Mouse (Mus musculus) CH12F3 (cell line): ENCODE results near the gene Hspa4.
"Not testable (repeated sequence)": the region's sequence is repeated elsewhere in the genome, so short reads cannot be mapped to it uniquely, and the experiment has no call there.

Experiments
- in situ Hi-C: fragments of 300-500 bp; cut with MboI; formaldehyde crosslinking; loops from 2 replicates; pipeline ENCODE4 v1.14.3; 2020; ENCODE audit warnings: low sequenced_read_pairs

Gene Hspa4

DNA sequence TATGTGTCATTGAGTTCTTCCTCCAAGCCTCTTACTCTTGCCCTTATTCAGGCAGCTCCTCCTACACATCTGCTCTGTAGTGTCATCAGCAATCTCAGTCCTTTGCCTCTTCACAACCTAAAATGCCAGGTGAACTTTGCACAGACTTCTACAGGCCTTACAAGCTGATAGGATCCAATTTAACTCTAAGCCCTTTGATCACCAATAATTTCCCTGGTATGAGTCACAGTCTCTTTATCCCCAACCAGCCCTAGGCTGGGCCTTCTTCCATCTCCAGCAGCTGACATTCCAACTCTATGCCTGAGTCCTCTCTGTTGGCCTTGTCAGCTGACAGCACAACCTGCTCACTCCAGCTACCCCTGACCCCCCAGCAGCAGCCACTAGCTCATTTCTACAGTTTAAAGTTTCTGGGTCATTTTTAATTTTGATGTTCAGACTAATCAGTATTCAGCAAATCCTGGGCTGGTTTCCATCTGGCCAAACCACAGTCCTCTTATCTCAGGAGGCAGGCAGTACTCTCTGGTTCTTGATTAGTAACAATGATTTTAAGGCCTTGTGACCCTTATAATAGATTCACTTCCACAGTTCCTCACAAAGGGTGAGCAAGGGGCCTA is 8.1 kb upstream of the Hspa4 start:
- in situ Hi-C loops, result no loop called here

DNA sequence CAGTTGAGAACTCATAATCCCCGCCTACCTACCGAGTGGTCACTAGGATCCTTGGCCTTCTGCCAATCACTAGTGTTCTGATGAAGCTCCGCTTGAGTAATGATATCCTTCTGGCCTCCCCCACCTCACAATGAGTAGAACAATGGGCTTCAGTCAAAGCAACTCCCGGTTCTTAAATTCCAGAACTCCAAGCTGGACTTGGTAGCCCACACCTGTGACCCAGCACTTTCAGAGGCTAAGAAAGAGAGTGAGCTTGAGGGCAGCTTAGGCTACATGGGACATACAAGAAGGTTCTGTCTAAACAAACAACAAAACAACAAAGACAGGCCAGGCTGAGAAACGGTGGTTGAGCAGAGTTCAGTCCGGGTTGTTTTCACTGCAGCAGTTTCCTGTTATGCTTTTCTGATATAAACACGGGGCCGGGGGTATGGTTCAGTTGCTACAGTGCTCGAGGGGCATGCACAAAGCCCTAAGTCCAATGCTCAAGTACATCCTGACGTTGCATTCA is 7.4 kb upstream of the Hspa4 start:
- in situ Hi-C loops, result no loop called here

- in situ Hi-C loops, result no loop called here
These were observed 6.7 kb upstream of the Hspa4 start for GRCm38 (mm10) chr11:53306965-53307364.

DNA sequence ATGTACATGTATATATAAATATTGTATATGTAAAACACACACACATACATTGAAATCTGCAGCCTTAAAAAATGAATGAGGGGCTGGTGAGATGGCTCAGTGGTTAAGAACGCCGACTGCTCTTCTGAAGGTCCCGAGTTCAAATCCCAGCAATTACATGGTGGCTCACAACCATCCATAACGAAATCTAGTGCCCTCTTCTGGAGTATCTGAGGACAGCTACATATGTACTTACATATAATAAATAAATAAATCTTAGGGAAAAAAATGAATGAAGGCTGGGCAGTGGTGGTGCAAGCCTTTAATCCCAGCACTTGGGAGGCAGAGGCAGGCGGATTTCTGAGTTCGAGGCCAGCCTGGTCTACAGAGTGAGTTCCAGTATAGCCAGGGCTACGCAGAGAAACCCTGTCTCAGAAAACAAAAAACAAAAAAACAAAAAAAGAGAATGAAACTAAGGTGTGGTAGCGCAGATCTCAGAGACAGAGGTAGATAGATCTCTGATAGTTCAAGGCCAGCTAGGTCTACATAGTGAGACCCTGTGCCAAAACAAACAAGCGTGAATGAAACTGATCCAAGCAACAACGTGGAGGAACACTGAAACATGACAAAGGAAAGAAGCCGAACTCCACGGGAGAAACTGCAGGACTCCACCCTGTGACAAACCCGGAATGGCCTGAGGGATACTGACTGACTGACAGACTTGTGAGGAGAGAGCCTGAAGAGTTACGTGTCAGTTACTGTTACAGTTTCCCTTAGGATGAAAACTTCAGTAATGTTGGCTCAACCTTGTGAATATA is 4.0 kb upstream of the Hspa4 start:
- in situ Hi-C loops, result no loop called here

GRCm38 (mm10) chr11:53301167-53301515 is 884 bp upstream of the Hspa4 start:
- in situ Hi-C loops, result no loop called here

GRCm38 (mm10) chr11:53299551-53300329 is 517 bp downstream of the Hspa4 start:
- in situ Hi-C loops, result no loop called here

GRCm38 (mm10) chr11:53297947-53298860 is 2.1 kb downstream of the Hspa4 start:
- in situ Hi-C loops, result no loop called here

DNA sequence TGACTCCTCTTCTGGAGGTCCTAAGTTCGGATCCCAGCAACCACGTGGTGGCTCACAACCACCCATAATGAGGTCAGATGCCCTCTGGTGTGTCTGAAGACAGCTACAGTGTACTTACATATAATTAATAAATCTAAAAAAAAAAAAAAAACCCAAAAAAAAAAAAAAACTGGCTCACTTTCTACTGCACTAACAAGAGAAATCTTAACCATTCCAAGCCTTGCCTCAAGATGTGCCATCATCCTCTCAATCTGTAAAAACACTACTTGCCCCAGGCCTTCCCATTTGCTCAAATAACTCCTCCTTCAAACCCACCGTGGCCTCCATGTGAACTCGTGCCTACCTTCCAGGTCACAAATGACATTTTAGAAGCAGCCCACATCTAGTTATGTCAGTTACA is 3.4 kb downstream of the Hspa4 start:
- in situ Hi-C loops, result no loop called here

DNA sequence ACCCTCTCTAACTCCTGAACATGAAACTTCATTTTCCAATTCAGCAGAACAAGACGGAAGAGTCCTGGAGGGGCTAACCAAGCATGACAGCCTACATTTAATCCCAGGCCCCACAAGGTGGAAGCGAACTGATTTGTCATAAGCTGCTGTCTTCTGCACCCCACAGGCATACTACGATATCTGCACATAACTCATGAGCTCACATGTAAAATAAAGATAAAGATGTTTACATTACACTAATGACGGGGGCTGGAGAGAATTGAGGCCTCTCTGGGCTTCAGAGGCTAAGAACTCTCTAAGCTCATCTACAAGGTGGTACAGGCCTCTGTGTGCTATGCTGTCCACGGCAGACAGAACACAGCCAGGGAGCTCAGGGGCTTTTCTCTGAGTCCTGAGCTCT is 5.8 kb downstream of the Hspa4 start:
- in situ Hi-C loops, result no loop called here

DNA sequence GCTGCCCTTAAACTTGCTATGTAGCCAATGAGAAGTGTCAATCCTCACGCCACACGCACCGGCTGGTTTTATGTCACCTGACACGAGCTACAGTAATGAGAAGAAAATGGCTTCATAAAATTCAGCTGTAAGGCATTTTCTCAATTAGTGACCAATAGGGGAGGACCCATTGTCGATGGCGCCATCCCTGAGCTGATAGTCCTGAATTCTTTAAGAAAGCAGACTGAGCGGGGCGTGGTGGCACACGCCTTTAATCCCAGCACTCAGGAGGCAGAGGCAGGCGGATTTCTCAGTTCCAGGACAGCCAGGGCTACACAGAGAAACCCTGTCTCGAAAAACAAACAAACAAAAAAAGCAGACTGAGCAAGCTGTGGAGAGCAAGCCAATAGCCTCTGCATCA is 9.4 kb downstream of the Hspa4 start:
- in situ Hi-C loops, result no loop called here

DNA sequence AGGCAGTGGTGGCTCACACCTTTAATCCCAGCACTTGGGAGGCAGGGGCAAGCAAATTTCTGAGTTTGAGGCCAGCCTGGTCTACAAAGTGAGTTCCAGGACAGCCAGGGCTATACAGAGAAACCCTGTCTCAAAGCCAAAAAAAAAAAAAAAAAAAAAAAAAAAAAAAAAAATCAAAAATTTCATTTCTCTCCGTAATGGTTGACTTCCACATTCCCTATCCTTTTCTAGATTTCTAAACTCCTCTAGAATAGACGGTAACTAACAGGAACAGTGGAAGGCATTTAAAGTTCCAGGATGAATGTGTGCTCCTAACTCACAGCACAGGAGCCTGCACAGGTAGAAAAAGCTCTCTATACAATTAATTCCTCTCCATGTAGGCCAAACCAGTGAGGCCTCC is 10.1 kb downstream of the Hspa4 start:
- in situ Hi-C loops, result not testable (repeated sequence)

DNA sequence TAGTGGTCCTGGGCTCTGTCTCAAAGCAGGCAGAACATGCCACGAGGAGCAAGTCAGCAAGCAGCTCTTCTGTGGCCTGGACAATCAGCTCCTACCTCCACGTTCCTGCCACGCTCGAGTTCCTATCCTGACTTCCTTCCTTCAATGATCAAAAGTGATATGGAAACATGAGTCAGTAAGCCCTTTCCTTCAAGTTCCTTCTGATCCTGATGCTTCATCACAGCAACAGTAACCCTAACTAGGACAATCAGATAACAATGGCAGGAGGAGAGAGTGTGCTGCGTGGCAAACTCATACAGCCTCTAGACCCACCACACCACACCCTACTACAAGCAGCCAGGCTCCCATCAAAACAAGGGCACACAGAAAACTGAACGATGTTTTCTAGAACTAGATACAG is 14.4 kb downstream of the Hspa4 start:
- in situ Hi-C loops, result no loop called here

- in situ Hi-C loops, result no loop called here
These were observed 21.8 kb downstream of the Hspa4 start for GRCm38 (mm10) chr11:53278411-53278810.

- in situ Hi-C loops, result no loop called here
These were observed 24.9 kb downstream of the Hspa4 start for GRCm38 (mm10) chr11:53275358-53275757.

GRCm38 (mm10) chr11:53273313-53273712 is 26.9 kb downstream of the Hspa4 start:
- in situ Hi-C loops, result no loop called here

GRCm38 (mm10) chr11:53269596-53269995 is 30.7 kb downstream of the Hspa4 start:
- in situ Hi-C loops, result no loop called here

DNA sequence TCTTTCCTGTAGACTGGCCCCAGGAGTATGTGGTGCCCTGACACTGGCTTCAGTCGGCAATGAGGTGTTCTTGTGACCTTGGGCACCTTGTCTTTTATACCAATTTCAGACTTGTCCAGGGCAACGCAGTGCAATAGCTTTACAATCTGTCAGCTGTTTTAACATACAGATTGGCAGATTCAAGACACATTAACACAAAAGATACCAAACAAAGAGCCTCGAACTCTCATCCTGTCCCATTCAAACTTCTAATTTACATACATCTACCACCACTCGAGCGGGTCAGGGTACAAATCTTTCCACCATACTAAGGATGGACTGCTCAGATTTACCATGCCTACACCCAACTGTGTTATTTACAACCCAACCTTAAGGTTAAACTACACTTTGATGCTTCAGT is 39.7 kb downstream of the Hspa4 start:
- in situ Hi-C loops, result no loop called here

DNA sequence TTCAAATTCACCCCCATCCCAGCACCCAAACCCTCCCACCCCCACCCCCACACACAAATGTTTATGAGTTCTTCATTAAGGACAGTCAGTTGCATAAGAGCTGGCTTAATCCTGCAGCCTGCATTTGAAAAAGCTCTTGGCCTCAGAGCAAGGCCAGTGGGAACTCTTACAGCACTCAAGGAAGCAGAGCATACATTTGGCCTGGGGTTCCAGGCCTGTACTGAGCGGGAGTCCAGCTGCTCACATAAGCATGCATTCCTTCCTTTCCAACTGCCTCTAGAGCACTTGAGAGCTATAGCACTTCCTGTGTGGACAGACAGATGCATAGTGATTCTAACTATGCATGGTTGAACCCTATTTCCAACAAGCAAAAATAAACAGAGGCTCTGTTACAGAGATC is 40.2 kb downstream of the Hspa4 start:
- in situ Hi-C loops, result no loop called here

GRCm38 (mm10) chr11:53259047-53259632 is 41.1 kb downstream of the Hspa4 start:
- in situ Hi-C loops, result no loop called here

DNA sequence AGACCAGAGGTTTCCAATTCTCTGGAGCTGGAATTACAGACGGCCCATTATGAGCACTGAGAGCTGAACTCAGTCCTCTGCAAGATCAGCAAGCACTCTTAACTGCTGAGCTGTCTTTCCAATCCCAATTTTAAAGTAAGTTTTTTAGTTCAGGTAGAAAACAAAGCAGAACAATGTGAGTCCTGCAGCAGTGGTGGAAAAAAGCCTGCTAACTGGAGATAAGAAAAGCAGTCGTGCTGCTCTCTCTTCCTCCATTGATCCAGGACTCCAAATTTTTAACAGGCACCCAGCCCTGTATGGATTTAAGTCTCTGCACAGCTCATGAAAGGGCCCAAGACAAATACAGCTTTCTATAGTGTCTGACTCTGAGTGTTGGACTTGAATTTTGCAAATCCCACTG is 43.3 kb downstream of the Hspa4 start:
- in situ Hi-C loops, result no loop called here
